Mouse (Mus musculus): ENCODE results near the gene Clec3b. TPM values are rescaled to one million over a fixed set of nuclear protein-coding genes. Genes with fewer than 3 reads are reported as not detected.

Clec3b gene
- total RNA-seq (2023): under 1 TPM; 0.68 to 0.91 TPM

GRCm38 (mm10) chr9:123150241-123151020 is at the start of gene Clec3b:
Gene Clec3b, plus strand, starts transcription at chr9:123150946.

GRCm38 (mm10) chr9:123112805-123113521 is 37.8 kb upstream of the Clec3b start, which contains the start of the genes Zdhhc3 and Exosc7:
Gene Zdhhc3, minus strand, starts transcription at chr9:123113205.
Gene Exosc7, plus strand, starts transcription at chr9:123113215.

Other genes with a start within 250 kb of the Clec3b start
- gene Zfp105, start 227.9 kb upstream of the Clec3b start, total RNA-seq (2023): 1 to 10 TPM in 1 of 2 experiments, under 1 TPM in 1; 0.67 to 1.3 TPM
- gene 1110059G10Rik, start 199.9 kb upstream of the Clec3b start, total RNA-seq (2023): 10 to 100 TPM; 28.4 to 38.9 TPM
- 1 to 10 TPM; 2.9 to 3.4 TPM for gene Kif15, start 199.9 kb upstream of the Clec3b start, total RNA-seq (2023)
- 1 to 10 TPM; 4.9 to 5.1 TPM for gene Tmem42, start 129.6 kb upstream of the Clec3b start, total RNA-seq (2023)
- gene Tgm4, start 116.2 kb upstream of the Clec3b start, total RNA-seq (2023): not detected
- gene Zdhhc3, start 37.7 kb upstream of the Clec3b start, total RNA-seq (2023): 10 to 100 TPM; 59.5 to 60.3 TPM
- 10 to 100 TPM; 27.8 to 30.9 TPM for gene Exosc7, start 37.7 kb upstream of the Clec3b start, total RNA-seq (2023)
- under 1 TPM; 0.09 to 0.13 TPM for gene Cdcp1, start 65.1 kb downstream of the Clec3b start, total RNA-seq (2023)
- gene Tmem158, start 109.8 kb downstream of the Clec3b start, total RNA-seq (2023): under 1 TPM; 0.61 to 0.66 TPM
- gene Lars2, start 216.0 kb downstream of the Clec3b start, total RNA-seq (2023): 100 to 1,000 TPM; 822 to 900 TPM

Measured in monocyte, adult 59 days (primary cell).